Mouse (Mus musculus) MEL (cell line): ENCODE measurements around the gene Arhgef2. TPM values are rescaled to one million over a fixed set of nuclear protein-coding genes. Genes with fewer than 3 reads are reported as not detected.

Experiments
- DNase-seq: peaks from one replicate; pipeline ENCODE4 v3.0.0; 2011; ENCODE audit warnings: low read depth, low spot score
- H3K27ac ChIP-seq: 2 replicates; pipeline ENCODE4 v1.5.1; 2012; ENCODE audit warnings: low read depth, mild to moderate bottlenecking, control low read depth, low read length, moderate library complexity; ENCODE audit not compliant: control insufficient read depth
- H3K27me3 ChIP-seq, 2 experiments: fragments of 150-350 bp in 1 of 2; sonication (generic) in 1 of 2; 2 replicates each; pipeline ENCODE4 v1.6.1; 2012; ENCODE audit warnings: low read length in 2 of 2, mild to moderate bottlenecking in 2 of 2, improper control_type of control experiment in 1 of 2, moderate library complexity in 1 of 2; ENCODE audit not compliant: insufficient read depth in 2 of 2, control insufficient read depth in 1 of 2
- H3K36me3 ChIP-seq, 2 experiments: 2 replicates each; pipeline ENCODE4 v1.6.1; 2012 to 2014; ENCODE audit warnings: low read length in 2 of 2, improper control_type of control experiment in 1 of 2, inconsistent platforms in 1 of 2, mild to moderate bottlenecking in 1 of 2; ENCODE audit not compliant: insufficient read depth in 2 of 2, control insufficient read depth in 1 of 2
- H3K4me1 ChIP-seq, 2 experiments: fragments of 150-350 bp in 1 of 2; sonication (generic) in 1 of 2; 2 replicates each; pipeline ENCODE4 v1.6.1; 2012; ENCODE audit warnings: low read length in 2 of 2, improper control_type of control experiment in 1 of 2, mild to moderate bottlenecking in 1 of 2; ENCODE audit not compliant: insufficient read depth in 2 of 2, control insufficient read depth in 1 of 2
- H3K4me3 ChIP-seq, 2 experiments: fragments of 150-350 bp in 1 of 2; sonication (generic) in 1 of 2; 2 replicates each; pipeline ENCODE4 v1.5.1; 2012; ENCODE audit warnings: low read depth in 2 of 2, low read length in 2 of 2, mild to moderate bottlenecking in 2 of 2, moderate library complexity in 2 of 2, control low read depth in 1 of 2, improper control_type of control experiment in 1 of 2; ENCODE audit not compliant: control insufficient read depth in 1 of 2, insufficient read depth in 1 of 2
- H3K79me2 ChIP-seq: 2 replicates; pipeline ENCODE4 v1.6.1; 2012; ENCODE audit warnings: mild to moderate bottlenecking, low read length, moderate library complexity; ENCODE audit not compliant: control insufficient read depth, poor library complexity, insufficient read depth
- H3K9ac ChIP-seq: 2 replicates; pipeline ENCODE4 v1.6.1; 2012; ENCODE audit warnings: low read depth, mild to moderate bottlenecking, control low read depth, low read length, moderate library complexity; ENCODE audit not compliant: control insufficient read depth, poor library complexity, severe bottlenecking
- H3K9me3 ChIP-seq: fragments of 150-350 bp; sonication (generic); replicated peaks from 2 replicates; pipeline ENCODE4 v1.6.1; 2012; ENCODE audit warnings: mild to moderate bottlenecking, low read length, improper control_type of control experiment, moderate library complexity; ENCODE audit not compliant: insufficient read depth
- BHLHE40 ChIP-seq: IDR thresholded peaks from 2 replicates; pipeline ENCODE4 v1.6.1; 2012; ENCODE audit warnings: low read depth, mild to moderate bottlenecking, inconsistent platforms, low read length, improper control_type of control experiment, borderline replicate concordance
- CTCF ChIP-seq, 3 experiments: IDR thresholded peaks in 2 of 3; conservative IDR thresholded peaks in 1 of 3; 2 replicates each; pipeline ENCODE4 v1.5.1; 2011 to 2012; ENCODE audit warnings: low read length in 3 of 3, low read depth in 2 of 3, mild to moderate bottlenecking in 2 of 3, improper control_type of control experiment in 1 of 3, inconsistent platforms in 1 of 3, mixed read lengths in 1 of 3, moderate library complexity in 1 of 3; ENCODE audit not compliant: control insufficient read depth in 1 of 3, insufficient read depth in 1 of 3, poor library complexity in 1 of 3, severe bottlenecking in 1 of 3
- E2F4 ChIP-seq: IDR thresholded peaks from 2 replicates; pipeline ENCODE4 v1.6.1; 2011; ENCODE audit warnings: low read depth, low read length, improper control_type of control experiment, borderline replicate concordance
- ELF1 ChIP-seq: IDR thresholded peaks from 2 replicates; pipeline ENCODE4 v1.6.1; 2014; ENCODE audit warnings: low read depth, mild to moderate bottlenecking, inconsistent platforms, low read length, improper control_type of control experiment, moderate library complexity
- EP300 ChIP-seq, 2 experiments: IDR thresholded peaks; 2 replicates each; pipeline ENCODE4 v1.6.1; 2011; ENCODE audit warnings: improper control_type of control experiment in 2 of 2, low read length in 2 of 2, low read depth in 1 of 2, mild to moderate bottlenecking in 1 of 2
- ETS1 ChIP-seq: IDR thresholded peaks from 2 replicates; pipeline ENCODE4 v1.6.1; 2012; ENCODE audit warnings: low read depth, mild to moderate bottlenecking, inconsistent platforms, low read length, improper control_type of control experiment, moderate library complexity
- GABPA ChIP-seq: IDR thresholded peaks from 2 replicates; pipeline ENCODE4 v1.6.1; 2012; ENCODE audit warnings: low read depth, mild to moderate bottlenecking, inconsistent platforms, low read length, improper control_type of control experiment, moderate library complexity
- MAFK ChIP-seq: IDR thresholded peaks from 2 replicates; pipeline ENCODE4 v1.6.1; 2011; ENCODE audit warnings: low read depth, mild to moderate bottlenecking, low read length, improper control_type of control experiment, borderline replicate concordance
- MAX ChIP-seq: IDR thresholded peaks from 2 replicates; pipeline ENCODE4 v1.6.1; 2011; ENCODE audit warnings: low read length, improper control_type of control experiment
- MAZ ChIP-seq: IDR thresholded peaks from 2 replicates; pipeline ENCODE4 v1.6.1; 2012; ENCODE audit warnings: low read depth, mild to moderate bottlenecking, inconsistent platforms, low read length, improper control_type of control experiment
- MXI1 ChIP-seq: IDR thresholded peaks from 2 replicates; pipeline ENCODE4 v1.6.1; 2011; ENCODE audit warnings: mild to moderate bottlenecking, low read depth, low read length, improper control_type of control experiment
- MYB ChIP-seq: IDR thresholded peaks from 2 replicates; pipeline ENCODE4 v1.6.1; 2011; ENCODE audit warnings: mild to moderate bottlenecking, low read depth, low read length, improper control_type of control experiment
- NELFE ChIP-seq: IDR thresholded peaks from 2 replicates; pipeline ENCODE4 v1.6.1; 2011; ENCODE audit warnings: low read depth, low read length, improper control_type of control experiment
- POLR2A ChIP-seq, 2 experiments: IDR thresholded peaks; 2 replicates each; pipeline ENCODE4 v1.6.1; 2011 to 2012; ENCODE audit warnings: low read length in 2 of 2, mild to moderate bottlenecking in 2 of 2, control low read depth in 1 of 2, improper control_type of control experiment in 1 of 2, low read depth in 1 of 2, moderate library complexity in 1 of 2; ENCODE audit not compliant: control insufficient read depth in 1 of 2, insufficient read depth in 1 of 2, poor library complexity in 1 of 2
- POLR2AphosphoS2 ChIP-seq: IDR thresholded peaks from 2 replicates; pipeline ENCODE4 v1.6.1; 2011; ENCODE audit warnings: low read length, improper control_type of control experiment
- POLR2AphosphoS5 ChIP-seq: IDR thresholded peaks from 2 replicates; pipeline ENCODE4 v1.6.1; 2012; ENCODE audit warnings: low read depth, borderline replicate concordance, mild to moderate bottlenecking, inconsistent platforms, low read length, moderate library complexity, mixed read lengths
- RAD21 ChIP-seq: IDR thresholded peaks from 2 replicates; pipeline ENCODE4 v1.6.1; 2011; ENCODE audit warnings: mild to moderate bottlenecking, low read depth, low read length, improper control_type of control experiment
- RCOR1 ChIP-seq: IDR thresholded peaks from 2 replicates; pipeline ENCODE4 v1.6.1; 2012; ENCODE audit warnings: low read depth, mild to moderate bottlenecking, inconsistent platforms, low read length, improper control_type of control experiment
- SIN3A ChIP-seq: IDR thresholded peaks from 2 replicates; pipeline ENCODE4 v1.6.1; 2012; ENCODE audit warnings: low read length, improper control_type of control experiment, inconsistent platforms
- SMC3 ChIP-seq: IDR thresholded peaks from 2 replicates; pipeline ENCODE4 v1.6.1; 2011; ENCODE audit warnings: low read depth, low read length, improper control_type of control experiment
- USF1 ChIP-seq: IDR thresholded peaks from 2 replicates; pipeline ENCODE4 v1.6.1; 2014; ENCODE audit warnings: low read depth, mild to moderate bottlenecking, inconsistent platforms, low read length, improper control_type of control experiment, moderate library complexity
- ZC3H11A ChIP-seq: IDR thresholded peaks from 2 replicates; pipeline ENCODE4 v1.6.1; 2012; ENCODE audit warnings: low read depth, mild to moderate bottlenecking, inconsistent platforms, low read length, improper control_type of control experiment
- polyA plus RNA-seq, 2 experiments: library from polyadenylated mRNA; stranded (reverse) in 1 of 2; unstranded in 1 of 2; fragments of >175 nt in 1 of 2; fragments of >200 nt in 1 of 2; gene quantifications; 2 replicates each; pipeline versions ENCODE4 v1.2.1 to v1.2.4; 2012; ENCODE audit warnings: low replicate concordance in 2 of 2, low read depth in 1 of 2; ENCODE audit not compliant: insufficient read length in 2 of 2, insufficient read depth in 1 of 2, missing spikeins in 1 of 2
- total RNA-seq: library from RNA; depleted of rRNA; stranded (reverse); fragments of 300-350 nt; gene quantifications from 2 replicates; pipeline ENCODE4 v1.2.3, GENCODE M21; 2012

The Arhgef2 gene
- total and polyA plus RNA-seq, 3 experiments = 113 to 183 TPM; not detected in 1

DNA sequence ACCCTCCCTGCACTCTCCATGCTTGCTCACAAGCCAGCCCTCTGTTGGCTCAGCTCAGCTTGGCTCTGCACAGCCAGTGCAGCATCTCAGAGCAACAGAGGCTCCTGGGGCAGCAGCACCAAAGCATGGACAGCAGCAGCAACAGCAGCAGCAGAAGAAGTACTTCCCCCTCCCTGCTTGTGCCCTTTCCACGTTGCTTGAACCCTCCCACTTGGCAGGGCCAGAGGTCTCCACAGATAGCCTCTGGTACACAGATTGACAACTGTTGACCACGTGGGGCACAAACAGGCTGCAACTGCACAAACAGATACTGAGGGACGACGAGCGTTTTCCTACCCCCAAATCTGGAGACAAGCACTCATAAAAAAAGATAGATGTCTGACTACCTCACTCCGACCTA, 54.0 kb downstream of the Arhgef2 start:
- H3K79me2 ChIP-seq = no peaks in the 10 kb centered on the region
- peak; percentile 68 for DNase-seq
- H3K27me3 ChIP-seq = no peaks in the 10 kb centered on the region
- no peak overlapping the region for H3K4me3 ChIP-seq
- no peak for TF ChIP-seq POLR2A (IDR thresholded peaks at IDR 0.05; ENCODE audit: control insufficient read depth in 1 of 2, insufficient read depth in 1 of 2, low read depth in 1 of 2, low read length in 2 of 2, poor library complexity in 1 of 2)
- 0 out of 2 replicates have a peak, but pooled peaks have one; percentile 3 for TF ChIP-seq SMC3
- TF ChIP-seq RAD21 = no peak
- peak; percentile 68 for TF ChIP-seq MAX
- peak; percentile 64 for TF ChIP-seq RCOR1
- peak; percentile 52; the same call in 1 of the 2 replicates for TF ChIP-seq MXI1
- peak; percentile 58 for TF ChIP-seq USF1
- TF ChIP-seq MYB = no peak
- peak in 1 of 2 experiments; percentile 26; a peak in 1 of 4 replicates for TF ChIP-seq EP300 (IDR thresholded peaks at IDR 0.05; ENCODE audit: low read depth in 1 of 2, low read length in 2 of 2)
- peak; percentile 64; the same call in 1 of the 2 replicates for TF ChIP-seq SIN3A
- TF ChIP-seq ELF1 = no peak
- TF ChIP-seq ZC3H11A = no peak
- TF ChIP-seq NELFE = no peak
- H3K27ac ChIP-seq = no peak overlapping the region
- no peaks in the 10 kb centered on the region for H3K9me3 ChIP-seq
- peaks cover 17 to 23% of the 10 kb centered on the region in 2 experiments for H3K4me1 ChIP-seq
- no peak overlapping the region for H3K9ac ChIP-seq
- H3K36me3 ChIP-seq = peaks cover 0 to 21% of the 10 kb centered on the region in 2 experiments; a peak in 2 of 4 replicates

DNA sequence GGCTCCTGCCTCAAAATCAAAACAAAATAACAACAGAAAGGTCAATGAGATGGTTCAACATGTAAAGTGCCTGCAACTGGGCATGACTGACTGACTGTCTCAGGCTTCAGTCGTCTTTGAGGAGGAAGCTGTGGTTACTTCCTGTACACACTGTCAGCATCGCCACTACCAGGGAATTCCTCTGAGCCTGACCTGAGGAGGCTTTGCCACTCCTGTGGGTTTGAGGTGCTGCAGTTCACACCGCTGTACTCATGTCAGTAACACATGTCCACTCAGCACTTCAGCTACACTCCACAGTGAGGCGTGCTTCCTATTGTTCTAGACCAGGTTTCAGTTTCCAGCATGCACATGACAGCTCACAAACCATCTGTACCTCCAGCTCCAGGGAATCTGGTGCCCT, 58.3 kb downstream of the Arhgef2 start:
- Histone ChIP-seq H3K9ac (peak overlapping the region; percentile 21), H3K4me3 (peak overlapping the region; percentile 10 to 23; a peak in 2 of 4 replicates), H3K79me2 (no peaks in the 10 kb centered on the region; the same call in 1 of the 2 replicates), H3K27ac (peak overlapping the region; percentile 62), H3K36me3 (peaks cover 0 to 13% of the 10 kb centered on the region in 2 experiments; a peak in 2 of 4 replicates), H3K9me3 (no peaks in the 10 kb centered on the region), H3K4me1 (peaks cover 10 to 21% of the 10 kb centered on the region in 2 experiments), H3K27me3 (no peaks in the 10 kb centered on the region)
- peak; percentile 79 for DNase-seq
- peak; percentile 66 for TF ChIP-seq ETS1
- TF ChIP-seq MAZ = 0 out of 2 replicates have a peak, but pooled peaks have one; percentile 42
- no peak for TF ChIP-seq BHLHE40
- TF ChIP-seq SMC3 = peak; percentile 5; the same call in 1 of the 2 replicates
- TF ChIP-seq E2F4 = no peak
- 0 out of 2 replicates have a peak, but pooled peaks have one; percentile 41 for TF ChIP-seq GABPA
- TF ChIP-seq ELF1 = peak; percentile 61
- TF ChIP-seq POLR2AphosphoS2 = no peak
- TF ChIP-seq MAFK = peak; percentile 59; the same call in 1 of the 2 replicates
- TF ChIP-seq MXI1 = peak; percentile 75
- TF ChIP-seq CTCF (IDR thresholded peaks at IDR 0.05 in 2 of 3, conservative IDR thresholded peaks at IDR 0.05 in 1 of 3; ENCODE audit: control insufficient read depth in 1 of 3, insufficient read depth in 1 of 3, low read depth in 2 of 3, low read length in 3 of 3, poor library complexity in 1 of 3, severe bottlenecking in 1 of 3) = peak; percentile 11 to 30 (median 16); a peak in 3 of 6 replicates
- peak; percentile 34 to 51; a peak in 2 of 4 replicates for TF ChIP-seq EP300 (IDR thresholded peaks at IDR 0.05; ENCODE audit: low read depth in 1 of 2, low read length in 2 of 2)
- TF ChIP-seq SIN3A = peak; percentile 65; the same call in 1 of the 2 replicates
- TF ChIP-seq MAX = peak; percentile 59; the same call in 1 of the 2 replicates
- TF ChIP-seq POLR2AphosphoS5 = no peak
